Mouse (Mus musculus) C2C12 (cell line): Measurements from ENCODE around the gene Chpf.

Source experiments
- CEBPB ChIP-seq: IDR thresholded peaks from one replicate; pipeline ENCODE4 v1.6.1; 2011; ENCODE audit warnings: low read depth, mild to moderate bottlenecking, control low read depth, moderate library complexity
- CTCF ChIP-seq: IDR thresholded peaks from one replicate; pipeline ENCODE4 v1.5.1; 2011; ENCODE audit not compliant: control insufficient read depth, insufficient read depth, insufficient read length
- MYOG ChIP-seq: IDR thresholded peaks from one replicate; pipeline ENCODE4 v1.6.1; 2011; ENCODE audit not compliant: control insufficient read depth, insufficient read length; ENCODE audit errors: extremely low read depth
- USF1 ChIP-seq: IDR thresholded peaks from one replicate; pipeline ENCODE4 v1.6.1; 2011; ENCODE audit warnings: low read depth, mild to moderate bottlenecking, control low read depth, moderate library complexity

- TF ChIP-seq CTCF (no peak), CEBPB (no peak), USF1 (no peak), MYOG (no peak)
These were observed 31.1 kb downstream of the Chpf start for GRCm38 (mm10) chr1:75448052-75448431.
